Mouse (Mus musculus): ENCODE measurements around the gene Tmem252.

DNA sequence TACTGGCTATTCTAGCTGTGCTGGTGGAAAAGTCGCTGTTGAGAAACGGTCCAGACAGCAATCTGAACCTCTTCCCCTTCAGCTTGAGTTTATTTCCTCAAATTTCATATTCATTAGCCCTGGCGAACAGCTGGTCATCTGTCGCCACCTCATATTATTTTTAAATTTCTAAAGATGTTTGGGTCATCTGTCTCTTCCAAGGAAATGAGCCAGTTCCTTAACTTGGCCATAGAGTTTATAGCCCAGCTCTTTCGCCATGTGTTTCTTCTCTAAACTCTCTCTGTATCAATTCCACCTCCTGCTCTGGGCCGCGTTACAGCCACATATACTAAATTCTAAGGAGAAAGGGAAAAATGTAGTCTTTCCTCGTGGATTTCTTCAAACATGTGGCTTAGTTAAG, 29.9 kb downstream of the Tmem252 start:
- no peak for TF ChIP-seq POLR2A (IDR thresholded peaks at IDR 0.05; ENCODE audit: low read depth, low read length)
- no peak for TF ChIP-seq CTCF (IDR thresholded peaks at IDR 0.05; ENCODE audit: extremely low read depth, insufficient read length, insufficient replicate concordance, low read depth, low read length)
